ENCODE assay signal across 9 mouse cellular contexts in the genomic region with DNA sequence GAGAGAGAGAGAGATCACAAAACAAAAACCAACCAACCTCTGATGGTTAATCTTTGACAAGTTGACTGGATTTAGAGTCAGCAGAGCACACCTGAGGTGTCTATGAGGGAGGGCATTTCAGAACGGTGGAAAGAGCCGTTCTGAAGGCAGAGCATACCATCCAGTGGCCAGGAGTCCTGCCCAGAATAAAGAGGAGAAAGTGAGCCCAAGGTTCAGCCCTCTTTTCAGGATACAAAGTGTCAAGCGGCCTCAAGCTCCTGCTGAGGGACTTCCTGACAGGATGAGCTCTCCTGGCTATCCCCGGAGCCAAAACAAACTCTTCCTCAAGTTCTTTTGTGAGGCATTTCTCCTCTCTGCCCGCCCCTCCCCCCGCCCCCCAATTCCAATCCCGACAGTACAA. TPM values are rescaled to one million over a fixed set of nuclear protein-coding genes. Genes with fewer than 3 reads are reported as not detected.
A peak's percentile ranks its signal among the peaks of the same experiment; 100 is the strongest.
DNase-seq lines count a peak whose midpoint lies in the region; ATAC-seq and TF ChIP-seq lines count a peak whose summit lies in the region.
"Had no signal": no experiment of that assay in that cellular context is flagged by ENCODE, and none has a peak within 500 bp of the region (broad histone marks: within the 10 kb centered on the region; RNA-seq: fewer than 3 reads in every experiment).

No protein-coding gene starts in this region.

- peak overlapping the region; percentile 50 for H3K4me2 ChIP-seq in kidney, embryonic 14.5 days (replicated peaks; ENCODE audit: low read depth, low read length)
- peak overlapping the region; percentile 48 for H3K4me2 ChIP-seq in embryonic facial prominence, embryonic 12.5 days (replicated peaks)
- H3K4me2 ChIP-seq in intestine, postnatal 0 days (replicated peaks; ENCODE audit: low read depth): peak overlapping the region; percentile 59
- H3K4me2 ChIP-seq in midbrain, embryonic 16.5 days (ENCODE audit: low read length): peak overlapping the region; percentile 64

- no peaks in the 10 kb centered on the region for H3K36me3 ChIP-seq in kidney, embryonic 14.5 days (ENCODE audit: control insufficient read depth, insufficient read depth, low read length)
- H3K36me3 ChIP-seq in embryonic facial prominence, embryonic 12.5 days: no peaks in the 10 kb centered on the region
- H3K36me3 ChIP-seq in intestine, postnatal 0 days (ENCODE audit: control insufficient read depth, insufficient read depth): no peaks in the 10 kb centered on the region
- H3K36me3 ChIP-seq in midbrain, embryonic 16.5 days (ENCODE audit: control insufficient read depth, insufficient read depth, low read length): no peaks in the 10 kb centered on the region

- H3K9me3 ChIP-seq in kidney, embryonic 14.5 days (ENCODE audit: control insufficient read depth, low read length): no peaks in the 10 kb centered on the region
- no peaks in the 10 kb centered on the region for H3K9me3 ChIP-seq in embryonic facial prominence, embryonic 12.5 days
- H3K9me3 ChIP-seq in intestine, postnatal 0 days (ENCODE audit: control insufficient read depth): no peaks in the 10 kb centered on the region
- H3K9me3 ChIP-seq in midbrain, embryonic 16.5 days (replicated peaks; ENCODE audit: control insufficient read depth, low read length, poor library complexity, severe bottlenecking): no peaks in the 10 kb centered on the region

- no peak for DNase-seq in kidney, adult 11 months
- no peak for DNase-seq in gastrocnemius, adult 8-10 months (ENCODE audit: low spot score in 2 of 2)
- no peak for DNase-seq in right cerebral cortex, adult 2 months (ENCODE audit: low spot score in 2 of 2)
- no peak for DNase-seq in left cerebral cortex, postnatal 14 days (ENCODE audit: low spot score in 2 of 2)
- DNase-seq: spleen, adult 18-20 months had no signal

- H3K4me3 ChIP-seq in kidney, embryonic 14.5 days (ENCODE audit: low read length): peak overlapping the region; percentile 30
- H3K4me3 ChIP-seq in embryonic facial prominence, embryonic 12.5 days: peak overlapping the region; percentile 28
- H3K4me3 ChIP-seq in intestine, postnatal 0 days (ENCODE audit: low read depth, low read length): peak overlapping the region; percentile 20; the same call in 1 of the 2 replicates
- peak overlapping the region; percentile 31 for H3K4me3 ChIP-seq in midbrain, embryonic 16.5 days (ENCODE audit: low read depth, low read length)

- ATAC-seq in kidney, embryonic 14.5 days (ENCODE audit: low FRiP score, low TSS enrichment): peak; percentile 49; the same call in 1 of the 2 replicates
- no peak for ATAC-seq in embryonic facial prominence, embryonic 12.5 days (ENCODE audit: insufficient number of reproducible peaks, insufficient read depth, low FRiP score, low TSS enrichment)
- no peak for ATAC-seq in intestine, postnatal 0 days
- no peak for ATAC-seq in midbrain, embryonic 16.5 days

- TF ChIP-seq CTCF in intestine, postnatal 0 days (IDR thresholded peaks at IDR 0.05; ENCODE audit: low read depth): no peak

- H3K27me3 ChIP-seq in kidney, embryonic 14.5 days (ENCODE audit: control insufficient read depth, insufficient read depth, low read length): no peaks in the 10 kb centered on the region
- no peaks in the 10 kb centered on the region for H3K27me3 ChIP-seq in embryonic facial prominence, embryonic 12.5 days
- no peaks in the 10 kb centered on the region for H3K27me3 ChIP-seq in intestine, postnatal 0 days (replicated peaks; ENCODE audit: control insufficient read depth, insufficient read depth, low read length)
- no peaks in the 10 kb centered on the region for H3K27me3 ChIP-seq in midbrain, embryonic 16.5 days (ENCODE audit: control insufficient read depth, insufficient read depth, low read depth, low read length)

- H3K4me1 ChIP-seq in kidney, embryonic 14.5 days (ENCODE audit: control insufficient read depth, insufficient read depth, low read length): peaks cover 6% of the 10 kb centered on the region; the same call in 1 of the 2 replicates
- H3K4me1 ChIP-seq in embryonic facial prominence, embryonic 12.5 days: no peaks in the 10 kb centered on the region
- peaks cover 5% of the 10 kb centered on the region; the same call in 1 of the 2 replicates for H3K4me1 ChIP-seq in intestine, postnatal 0 days (replicated peaks; ENCODE audit: control insufficient read depth, insufficient read depth, low read length)
- peaks cover 6% of the 10 kb centered on the region for H3K4me1 ChIP-seq in midbrain, embryonic 16.5 days (ENCODE audit: control insufficient read depth, insufficient read depth, low read length)

- WGBS in kidney, embryonic 14.5 days: 0% methylated on average over 5 of the region's 7 CpGs
- 2% methylated on average over 7 of the region's 7 CpGs for WGBS in embryonic facial prominence, embryonic 12.5 days
- WGBS in intestine, postnatal 0 days: under 1% methylated on average over 7 of the region's 7 CpGs
- WGBS in midbrain, embryonic 16.5 days: 2% methylated on average over 7 of the region's 7 CpGs

- intact Hi-C loops in left cerebral cortex, postnatal 14 days (cut with DNase I): no loop called here

- peak overlapping the region; percentile 23; the same call in 1 of the 2 replicates for H3K9ac ChIP-seq in kidney, embryonic 14.5 days (ENCODE audit: low read depth, low read length)
- peak overlapping the region; percentile 27; the same call in 1 of the 2 replicates for H3K9ac ChIP-seq in embryonic facial prominence, embryonic 12.5 days
- no peak overlapping the region for H3K9ac ChIP-seq in intestine, postnatal 0 days (ENCODE audit: low read depth, low read length)
- H3K9ac ChIP-seq in midbrain, embryonic 16.5 days (ENCODE audit: low read depth, low read length): peak overlapping the region; percentile 21

- H3K27ac ChIP-seq in kidney, embryonic 14.5 days (ENCODE audit: low read depth, low read length): no peak overlapping the region
- no peak overlapping the region for H3K27ac ChIP-seq in embryonic facial prominence, embryonic 12.5 days
- H3K27ac ChIP-seq in intestine, postnatal 0 days (ENCODE audit: low read depth, low read length): no peak overlapping the region
- H3K27ac ChIP-seq in midbrain, embryonic 16.5 days (ENCODE audit: low read length): no peak overlapping the region

RNA-seq across cellular contexts. Expression of gene Arid2, which starts 33.5 kb away (rescaled TPM):
- 33.2 and 36.0 TPM in 2 replicates for polyA plus RNA-seq in kidney, embryonic 14.5 days (2014; fragmentation: Nextera tagmentation; extraction: Ambion mirVana)
- polyA plus RNA-seq in embryonic facial prominence, embryonic 12.5 days (2016; fragmentation: Nextera tagmentation; extraction: Ambion mirVana): 33.0 and 33.1 TPM in 2 replicates
- polyA plus RNA-seq in intestine, postnatal 0 days (2015; fragmentation: Nextera tagmentation; extraction: Ambion mirVana): 9.4 and 10.0 TPM in 2 replicates
- polyA plus RNA-seq in midbrain, embryonic 16.5 days (2015; fragmentation: Nextera tagmentation; extraction: Ambion mirVana): 17.8 and 21.2 TPM in 2 replicates
- total RNA-seq in gastrocnemius, adult 8-10 months (2022): 10 to 100 TPM; 10.2 to 12.0 (median 11.2) TPM
- total RNA-seq in left cerebral cortex, postnatal 14 days (2021): 10 to 100 TPM; 40.1 to 41.2 TPM
